Comparison of ENCODE assay signal across 8 mouse cellular contexts in the genomic region with DNA sequence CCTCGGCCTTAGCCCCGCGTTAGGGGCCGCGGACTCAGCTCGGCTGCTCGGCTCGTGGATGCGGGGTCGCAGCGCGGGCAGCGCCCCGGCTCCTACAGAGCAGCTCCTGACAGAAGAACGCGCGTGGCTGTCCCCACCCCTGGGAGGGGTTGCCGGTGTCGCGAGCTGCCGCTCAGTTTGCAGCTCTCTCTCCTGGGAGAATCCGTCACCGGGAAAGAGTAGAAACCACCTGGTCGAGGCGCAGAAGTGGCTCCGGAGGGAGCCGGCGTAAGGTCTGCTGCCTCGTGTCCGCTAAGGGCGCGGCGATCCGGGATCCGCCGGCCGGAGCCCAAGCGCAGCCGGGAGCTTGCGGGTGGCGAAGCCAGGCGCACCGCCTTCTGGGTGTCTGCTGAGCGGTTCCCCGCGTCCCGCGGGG. TPM values are rescaled to one million over a fixed set of nuclear protein-coding genes. Genes with fewer than 3 reads are reported as not detected.
DNase-seq lines count a peak whose midpoint lies in the region; ATAC-seq and TF ChIP-seq lines count a peak whose summit lies in the region.

No protein-coding gene starts in this region.

- no peaks in the 10 kb centered on the region for H3K79me2 ChIP-seq in CH12.LX (replicated peaks; ENCODE audit: control insufficient read depth, extremely low read depth, insufficient read depth, poor library complexity, severe bottlenecking)

- H3K27ac ChIP-seq in gastrocnemius, adult 2 months = peak overlapping the region; percentile 97
- H3K27ac ChIP-seq in CH12.LX (ENCODE audit: insufficient read depth, low read depth) = no peak overlapping the region
- H3K27ac ChIP-seq in embryonic facial prominence, embryonic 14.5 days (replicated peaks; ENCODE audit: low read depth, low read length) = peak overlapping the region; percentile 53
- H3K27ac ChIP-seq in midbrain, embryonic 16.5 days (ENCODE audit: low read length) = peak overlapping the region; percentile 96

- peaks cover 29% of the 10 kb centered on the region for H3K27me3 ChIP-seq in CH12.LX (replicated peaks)
- H3K27me3 ChIP-seq in embryonic facial prominence, embryonic 14.5 days (replicated peaks; ENCODE audit: control insufficient read depth, insufficient read depth, low read length) = peaks cover 10% of the 10 kb centered on the region; the same call in 1 of the 2 replicates
- H3K27me3 ChIP-seq in midbrain, embryonic 16.5 days (ENCODE audit: control insufficient read depth, insufficient read depth, low read depth, low read length) = no peaks in the 10 kb centered on the region

- TF ChIP-seq RAD21 in CH12.LX (IDR thresholded peaks at IDR 0.05; ENCODE audit: low read depth, low read length) = no peak

- no peak for TF ChIP-seq CTCF in gastrocnemius, adult 2 months (IDR thresholded peaks at IDR 0.05)
- no peak for TF ChIP-seq CTCF in CH12.LX (conservative IDR thresholded peaks at IDR 0.05 in 1 of 2, IDR thresholded peaks at IDR 0.05 in 1 of 2; ENCODE audit: low read depth in 2 of 2, low read length in 2 of 2)

- no peaks in the 10 kb centered on the region for H3K36me3 ChIP-seq in CH12.LX (replicated peaks in 1 of 2; ENCODE audit: control insufficient read depth in 1 of 2, insufficient read depth in 1 of 2, low read length in 1 of 2)
- no peaks in the 10 kb centered on the region for H3K36me3 ChIP-seq in embryonic facial prominence, embryonic 14.5 days (ENCODE audit: control insufficient read depth, insufficient read depth, low read length)
- H3K36me3 ChIP-seq in midbrain, embryonic 16.5 days (ENCODE audit: control insufficient read depth, insufficient read depth, low read length) = no peaks in the 10 kb centered on the region

- dilution Hi-C loops in CH12.LX (cut with MboI; ENCODE audit: extremely low pct_ligation_motif_present, extremely low pct_unique_long_range_greater_than_20kb, low sequenced_read_pairs) = no loop called here

- H3K4me2 ChIP-seq in CH12.LX (ENCODE audit: insufficient read depth, low read depth, poor library complexity, severe bottlenecking) = peak overlapping the region; percentile 94
- H3K4me2 ChIP-seq in embryonic facial prominence, embryonic 14.5 days (ENCODE audit: low read depth, low read length) = peak overlapping the region; percentile 98
- H3K4me2 ChIP-seq in midbrain, embryonic 16.5 days (ENCODE audit: low read length) = peak overlapping the region; percentile 71

- H3K9me3 ChIP-seq in CH12.LX (replicated peaks; ENCODE audit: low read length) = no peaks in the 10 kb centered on the region
- H3K9me3 ChIP-seq in embryonic facial prominence, embryonic 14.5 days (ENCODE audit: control insufficient read depth, low read length) = no peaks in the 10 kb centered on the region
- H3K9me3 ChIP-seq in midbrain, embryonic 16.5 days (replicated peaks; ENCODE audit: control insufficient read depth, low read length, poor library complexity, severe bottlenecking) = no peaks in the 10 kb centered on the region

- TF ChIP-seq POLR2A in CH12.LX (IDR thresholded peaks at IDR 0.05; ENCODE audit: low read depth, low read length) = no peak

- H3K9ac ChIP-seq in CH12.LX (ENCODE audit: insufficient read depth, low read depth) = 0 out of 2 replicates have a peak overlapping the region, but pooled peaks have one; percentile 17
- H3K9ac ChIP-seq in embryonic facial prominence, embryonic 14.5 days (ENCODE audit: low read depth, low read length) = peak overlapping the region; percentile 76
- peak overlapping the region; percentile 80 for H3K9ac ChIP-seq in midbrain, embryonic 16.5 days (ENCODE audit: low read depth, low read length)

- peak overlapping the region; percentile 97 for H3K4me3 ChIP-seq in gastrocnemius, adult 2 months
- peak overlapping the region; percentile 32 to 67 (median 61) for H3K4me3 ChIP-seq in CH12.LX (replicated peaks in 1 of 3; ENCODE audit: low read depth in 2 of 3, low read length in 2 of 3, poor library complexity in 1 of 3)
- peak overlapping the region; percentile 74 for H3K4me3 ChIP-seq in embryonic facial prominence, embryonic 14.5 days (ENCODE audit: low read depth, low read length)
- peak overlapping the region; percentile 80 for H3K4me3 ChIP-seq in midbrain, embryonic 16.5 days (ENCODE audit: low read depth, low read length)

- in situ Hi-C loops in CH12.LX (cut with MboI; ENCODE audit: low pct_ligation_motif_present, low pct_unique_long_range_greater_than_20kb, low sequenced_read_pairs) = no loop called here

- peaks cover 2 to 17% of the 10 kb centered on the region in 2 experiments; a peak in 2 of 4 replicates for H3K4me1 ChIP-seq in CH12.LX (ENCODE audit: control insufficient read depth in 1 of 2, insufficient read depth in 2 of 2)
- peaks cover 9% of the 10 kb centered on the region for H3K4me1 ChIP-seq in embryonic facial prominence, embryonic 14.5 days (ENCODE audit: control insufficient read depth, insufficient read depth, low read length)
- H3K4me1 ChIP-seq in midbrain, embryonic 16.5 days (ENCODE audit: control insufficient read depth, insufficient read depth, low read length) = peaks cover 20% of the 10 kb centered on the region

- intact Hi-C loops in gastrocnemius, adult 2 months (cut with DNase I) = loop anchor here (1.0 to 5.0 kb wide), 3 partner anchors 52 to 255 kb away; a partner anchor contains a TSS
- intact Hi-C loops in gastrocnemius, postnatal 14 days (cut with DNase I; ENCODE audit: low total_unique reads) = no loop called here

- 0% methylated on average over 14 of the region's 48 CpGs for WGBS in embryonic facial prominence, embryonic 14.5 days
- WGBS in large intestine, adult 2 months = under 1% methylated on average over 48 of the region's 48 CpGs
- under 1% methylated on average over 48 of the region's 48 CpGs for WGBS in midbrain, embryonic 16.5 days

- ATAC-seq in embryonic facial prominence, embryonic 14.5 days (ENCODE audit: low read depth) = peak; percentile 53
- ATAC-seq in midbrain, embryonic 16.5 days = peak; percentile 63

- TF ChIP-seq EP300 in CH12.LX (IDR thresholded peaks at IDR 0.05; ENCODE audit: low read length) = no peak

- DNase-seq in gastrocnemius, adult 2 months = no peak
- DNase-seq in gastrocnemius, postnatal 14 days = no peak
- DNase-seq in CH12.LX (ENCODE audit: extremely low read depth) = peak; percentile 15
- peak; percentile 58 for DNase-seq in embryonic facial prominence, embryonic 14.5 days (ENCODE audit: low spot score)
- peak; percentile 14 for DNase-seq in large intestine, adult 2 months (ENCODE audit: low read depth, low spot score)
- no peak for DNase-seq in left cerebral cortex, adult 11 months (ENCODE audit: low spot score)
- DNase-seq in layer of hippocampus, postnatal 14 days (ENCODE audit: low spot score in 2 of 2) = no peak

TF ChIP-seq in CH12.LX, 34 proteins besides CTCF, POLR2A, EP300 and RAD21:
- TF ChIP-seq MAX (IDR thresholded peaks at IDR 0.05; ENCODE audit: low read length) (no peak), MAZ (IDR thresholded peaks at IDR 0.05; ENCODE audit: low read depth, low read length) (no peak), NRF1 (IDR thresholded peaks at IDR 0.05; ENCODE audit: low read depth, low read length) (no peak), PAX5 (IDR thresholded peaks at IDR 0.05; ENCODE audit: low read length) (no peak), RCOR1 (conservative IDR thresholded peaks at IDR 0.05; ENCODE audit: low read depth, low read length) (no peak), E2F4 (IDR thresholded peaks at IDR 0.05; ENCODE audit: insufficient replicate concordance, low read depth, low read length) (no peak), HCFC1 (IDR thresholded peaks at IDR 0.05; ENCODE audit: low read depth, low read length) (no peak), MEF2A (IDR thresholded peaks at IDR 0.05; ENCODE audit: borderline replicate concordance, low read depth, low read length) (no peak), TCF12 (IDR thresholded peaks at IDR 0.05; ENCODE audit: low read depth, low read length) (no peak)
TF ChIP-seq in CH12.LX: peak in this region for 0.

RNA-seq across cellular contexts. Expression of a gene that starts 0.4 kb away (rescaled TPM):
- 1 to 10 TPM; 2.0 to 4.3 TPM for total RNA-seq in gastrocnemius, adult 2 months (2021)
- total RNA-seq in gastrocnemius, postnatal 14 days (2021) = 1 to 10 TPM; 2.4 to 4.1 TPM
- total RNA-seq in CH12.LX (2012; rRNA removed) (0.29 and 0.34 TPM in 2 replicates), CH12.LX (2014; rRNA removed) (0.35 and 0.39 TPM in 2 replicates)
- polyA plus RNA-seq in CH12.LX (2012; ENCODE audit: insufficient read length, low read depth) = 0.95 and 1.3 TPM in 2 replicates
- 4.3 and 4.6 TPM in 2 replicates for polyA plus RNA-seq in embryonic facial prominence, embryonic 14.5 days (2014; fragmentation: Nextera tagmentation; extraction: Ambion mirVana)
- 2.4 TPM in 2 replicates for polyA plus RNA-seq in large intestine, adult 2 months (2012; rRNA removed)
- polyA plus RNA-seq in midbrain, embryonic 16.5 days (2015; fragmentation: Nextera tagmentation; extraction: Ambion mirVana) = 9.0 and 9.4 TPM in 2 replicates
- 10 to 100 TPM; 41.2 to 42.2 TPM for total RNA-seq in layer of hippocampus, postnatal 14 days (2021)

RNA-seq across cellular contexts. Expression of a gene that starts 52.7 kb away (rescaled TPM):
- 100 to 1,000 TPM; 134 to 164 TPM for total RNA-seq in gastrocnemius, adult 2 months (2021)
- total RNA-seq in gastrocnemius, postnatal 14 days (2021) = 100 to 1,000 TPM; 113 to 123 TPM
- total RNA-seq in CH12.LX (2012; rRNA removed) = 68.9 and 76.2 TPM in 2 replicates
- 83.1 and 99.1 TPM in 2 replicates for total RNA-seq in CH12.LX (2014; rRNA removed)
- 80.4 and 82.1 TPM in 2 replicates for polyA plus RNA-seq in CH12.LX (2012; ENCODE audit: insufficient read length, low read depth)
- polyA plus RNA-seq in embryonic facial prominence, embryonic 14.5 days (2014; fragmentation: Nextera tagmentation; extraction: Ambion mirVana) = 116 and 122 TPM in 2 replicates
- polyA plus RNA-seq in large intestine, adult 2 months (2012; rRNA removed) = 10.6 and 12.1 TPM in 2 replicates
- polyA plus RNA-seq in midbrain, embryonic 16.5 days (2015; fragmentation: Nextera tagmentation; extraction: Ambion mirVana) = 96.3 and 109 TPM in 2 replicates
- total RNA-seq in layer of hippocampus, postnatal 14 days (2021) = 10 to 100 TPM; 83.6 to 89.6 TPM

Comparison
In these comparisons a context has a peak if more than half of its experiments do, and no peak if none do; other contexts are left out.
1. DNase-seq: peak in CH12.LX (single experiment), embryonic facial prominence, embryonic 14.5 days (single experiment) and large intestine, adult 2 months (single experiment); none in gastrocnemius, adult 2 months (single experiment), gastrocnemius, postnatal 14 days (single experiment), left cerebral cortex, adult 11 months (single experiment) and layer of hippocampus, postnatal 14 days (0 of 2).
2. H3K9ac ChIP-seq: peak in every context shown above with its lines; median percentile 80 in midbrain, embryonic 16.5 days; 76 in embryonic facial prominence, embryonic 14.5 days; 17 in CH12.LX.
3. RNA of a gene that starts 0.4 kb away (total RNA-seq): 41.2 to 42.2 TPM in layer of hippocampus, postnatal 14 days; 2.0 to 4.3 TPM in gastrocnemius, adult 2 months, 2.4 to 4.1 TPM in gastrocnemius, postnatal 14 days and 0.29 to 0.39 TPM in CH12.LX; every median in the first group is over 4 times any median in the second.
4. Peak in every context shown above with its lines, with median percentiles within 50 percentile points of each other: H3K4me3 ChIP-seq and H3K4me2 ChIP-seq.